Mouse (Mus musculus): ENCODE measurements around the gene Usp9x. TPM values are rescaled to one million over a fixed set of nuclear protein-coding genes. Genes with fewer than 3 reads are reported as not detected.

Usp9x gene
- 100 to 1,000 TPM; 139 to 223 TPM for total RNA-seq (2021)
- polyA plus RNA-seq (2012; rRNA removed) = 3.5 and 6.5 TPM in 2 replicates
- long read RNA-seq, partial matches to known transcripts = 2 of 3 reads
- long read RNA-seq, other reads (novel, unspliced or antisense) = 1 of 3 reads

DNA sequence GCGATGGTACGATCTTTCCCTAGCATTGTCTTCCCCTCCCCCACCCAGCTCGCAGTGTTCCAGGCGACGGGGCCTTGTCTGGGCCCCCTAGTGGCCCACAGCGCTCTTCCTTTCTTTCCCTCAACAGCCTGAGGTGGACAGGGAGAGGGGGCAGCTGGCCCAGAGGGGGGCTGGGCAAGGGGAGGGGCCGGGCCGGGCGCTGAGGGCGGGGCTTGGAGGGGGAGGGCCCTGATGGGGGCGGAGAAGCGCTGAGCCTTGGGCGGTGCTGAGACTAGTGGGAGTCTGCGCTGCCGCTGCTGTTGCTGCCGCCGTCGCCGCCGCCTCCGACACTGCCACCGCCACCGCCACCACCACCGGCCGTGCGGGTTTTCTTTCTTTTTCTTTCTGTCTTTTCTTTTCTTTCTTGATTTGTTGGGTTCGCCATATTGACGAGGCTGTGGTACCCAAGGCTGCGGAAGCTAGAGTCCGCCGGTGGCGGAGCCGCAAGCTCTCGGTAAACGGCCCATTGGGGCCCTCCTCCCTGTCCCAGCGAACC lies at the start of gene Usp9x:
Gene Usp9x (plus strand): TSS at position 258 of the 535 bp plus-strand sequence.
- peak; percentile 93 for DNase-seq

GRCm38 (mm10) chrX:13022547-13023310 lies 48.6 kb upstream of the Usp9x start:
- DNase-seq = no peak

DNA sequence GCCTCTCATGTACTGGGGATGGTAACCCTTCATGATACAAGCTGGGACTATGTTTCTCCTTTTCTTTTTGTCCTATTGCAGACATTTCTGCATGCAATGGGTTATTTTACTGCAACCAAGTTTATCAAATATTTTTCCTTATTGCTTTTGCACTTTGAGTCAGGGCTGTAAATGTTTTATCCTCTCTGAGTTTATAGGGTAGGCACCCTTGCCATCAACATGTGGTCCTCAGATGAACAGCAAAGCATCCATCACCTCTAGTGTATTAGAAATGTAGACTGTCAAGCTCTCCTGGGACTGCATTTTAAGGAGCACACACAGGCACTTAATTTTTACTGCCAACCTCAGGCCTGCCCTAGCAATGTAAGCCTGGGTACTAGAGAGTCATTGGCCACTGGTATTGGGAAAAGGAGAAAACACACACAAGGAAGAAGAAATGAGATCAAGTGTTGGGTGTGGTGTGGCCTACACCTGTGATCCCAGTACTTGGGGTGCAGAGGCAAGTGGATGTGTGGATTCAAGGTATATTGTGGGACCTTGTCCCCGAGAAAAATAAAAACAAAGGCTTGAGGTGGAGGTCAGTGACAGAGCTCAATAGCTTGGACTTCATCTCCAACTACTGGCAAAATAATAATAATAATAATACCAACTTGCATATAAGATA lies 46.6 kb upstream of the Usp9x start:
- DNase-seq = no peak

GRCm38 (mm10) chrX:13025286-13025685 lies 46.0 kb upstream of the Usp9x start:
- no peak for DNase-seq

DNA sequence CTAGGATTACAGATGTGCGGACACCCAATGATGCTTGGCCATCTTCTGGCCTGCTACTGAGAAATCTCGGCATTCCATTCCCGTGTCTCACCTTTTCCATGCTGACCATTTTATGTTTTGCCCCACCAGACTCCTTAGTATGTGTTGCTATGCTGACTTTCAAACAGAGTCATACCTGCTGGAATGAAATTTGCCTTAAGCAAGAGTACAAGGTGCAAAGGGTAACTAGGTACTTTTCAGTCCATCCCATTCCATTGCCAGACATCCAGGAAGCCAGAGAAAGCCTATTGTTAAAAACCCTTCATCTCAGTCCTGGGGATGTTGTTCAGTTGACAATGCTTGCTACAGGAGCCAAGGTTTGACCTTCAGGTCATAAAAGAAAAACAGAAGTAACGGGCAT lies 43.1 kb upstream of the Usp9x start:
- no peak for DNase-seq

GRCm38 (mm10) chrX:13029996-13030395 lies 41.3 kb upstream of the Usp9x start:
- no peak for DNase-seq

DNA sequence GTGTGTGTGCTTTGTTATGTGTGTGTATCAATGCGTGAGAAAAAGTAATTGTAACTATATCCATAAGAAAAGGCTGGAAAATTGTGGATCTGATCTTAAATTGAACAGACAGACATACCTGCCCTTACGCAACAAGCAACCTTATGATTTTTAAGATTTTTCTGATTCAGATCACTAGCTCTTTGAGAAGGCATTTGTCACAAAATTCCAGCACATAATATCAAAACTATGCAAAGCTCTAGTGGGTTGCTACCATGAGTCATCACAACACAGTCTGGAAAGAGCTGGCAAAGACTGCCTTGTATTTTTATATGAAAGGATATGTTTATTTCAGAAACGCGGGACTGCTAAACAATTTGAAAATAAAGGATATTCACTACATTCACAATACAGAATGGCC lies 34.2 kb upstream of the Usp9x start:
- DNase-seq = no peak

DNA sequence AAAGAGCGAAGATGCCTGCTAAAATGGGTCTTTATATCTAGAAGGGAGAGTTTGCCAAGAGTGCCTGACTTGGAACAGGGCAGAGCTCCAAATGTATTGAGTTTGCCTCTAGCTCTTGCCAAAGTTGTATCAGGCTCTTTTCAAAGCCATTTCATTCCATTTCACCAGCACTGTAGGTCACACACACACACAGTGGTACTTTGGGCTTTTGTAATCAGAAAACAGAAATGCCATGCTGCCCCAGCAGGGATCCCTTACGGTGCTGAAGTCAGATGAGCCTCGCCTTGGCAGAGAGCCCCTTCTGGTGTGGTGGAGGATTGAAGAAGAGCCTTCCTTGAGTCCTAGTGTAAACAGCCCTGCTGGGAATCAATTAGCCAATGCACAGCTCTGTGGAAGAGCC lies 32.1 kb upstream of the Usp9x start:
- DNase-seq = no peak

GRCm38 (mm10) chrX:13040391-13040790 lies 30.9 kb upstream of the Usp9x start:
- DNase-seq = no peak

DNA sequence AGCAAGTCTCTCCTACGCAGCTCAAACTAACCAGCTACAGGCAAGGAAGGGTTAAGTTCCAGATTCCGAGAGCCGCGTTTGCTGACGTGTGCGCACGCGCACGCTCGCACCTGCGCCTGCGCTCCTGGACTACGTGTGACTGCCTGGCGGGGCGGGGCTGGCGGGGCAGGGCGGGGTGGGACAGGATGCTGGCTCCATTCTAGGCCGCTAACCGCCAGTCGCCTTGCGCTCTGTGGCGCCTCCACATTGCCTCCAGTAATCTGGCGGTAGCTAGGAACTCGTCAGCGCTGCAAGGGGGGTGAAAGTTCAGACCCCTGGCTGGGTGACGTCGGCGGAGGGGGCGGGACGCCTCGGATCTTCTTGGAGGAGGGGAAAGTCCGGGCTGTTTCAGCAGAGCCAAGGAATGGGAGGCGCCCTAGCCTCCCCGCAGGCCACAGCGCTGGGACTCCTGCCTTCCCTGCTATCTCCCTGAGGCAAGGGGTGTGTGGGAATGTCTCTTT lies 29.6 kb upstream of the Usp9x start:
- peak; percentile 96 for DNase-seq

DNA sequence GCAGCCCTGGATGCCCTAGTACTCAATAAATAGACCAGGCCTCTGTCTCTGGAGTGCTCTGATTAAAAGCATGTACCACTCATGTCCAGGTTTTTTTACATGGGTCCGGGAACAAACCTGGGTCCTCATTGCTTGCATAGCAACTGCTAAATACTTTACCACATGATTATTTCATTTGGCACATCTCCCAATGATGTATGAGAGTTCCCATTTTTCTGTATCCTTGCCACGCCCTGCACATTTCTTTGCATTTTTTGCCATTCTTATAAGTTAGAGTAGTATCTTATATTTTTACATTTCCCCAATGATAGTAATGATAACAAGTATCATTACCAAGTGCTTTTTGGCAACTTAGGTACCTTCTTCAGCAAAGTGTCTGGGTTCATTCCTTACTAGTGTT lies 27.5 kb upstream of the Usp9x start:
- no peak for DNase-seq

- no peak for DNase-seq
Observed at GRCm38 (mm10) chrX:13044666-13045065, 26.6 kb upstream of the Usp9x start.

- DNase-seq = no peak
Observed at GRCm38 (mm10) chrX:13046893-13047435, 24.3 kb upstream of the Usp9x start.

- peak; percentile 30 for DNase-seq
Observed at GRCm38 (mm10) chrX:13047631-13048345, 23.5 kb upstream of the Usp9x start.

DNA sequence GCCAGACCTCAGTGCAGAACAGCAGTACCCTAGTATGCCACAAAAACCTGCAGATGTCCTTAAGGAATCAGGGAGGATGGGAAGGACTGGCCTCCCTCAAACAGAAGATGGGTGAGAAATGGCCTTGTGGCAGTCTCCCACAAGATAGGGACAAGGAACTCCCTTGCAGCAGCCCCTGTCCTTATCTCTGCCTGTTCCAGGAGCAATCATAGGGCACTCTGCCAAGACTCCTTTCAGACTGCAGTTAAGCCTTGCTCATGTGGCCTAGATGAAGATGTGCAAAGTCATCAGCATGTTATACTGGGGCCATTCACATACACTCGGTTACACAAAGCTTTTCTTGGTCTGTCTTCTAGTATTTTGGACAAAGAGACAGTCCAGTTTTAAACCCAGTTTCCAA lies 16.7 kb upstream of the Usp9x start:
- peak; percentile 51 for DNase-seq

DNA sequence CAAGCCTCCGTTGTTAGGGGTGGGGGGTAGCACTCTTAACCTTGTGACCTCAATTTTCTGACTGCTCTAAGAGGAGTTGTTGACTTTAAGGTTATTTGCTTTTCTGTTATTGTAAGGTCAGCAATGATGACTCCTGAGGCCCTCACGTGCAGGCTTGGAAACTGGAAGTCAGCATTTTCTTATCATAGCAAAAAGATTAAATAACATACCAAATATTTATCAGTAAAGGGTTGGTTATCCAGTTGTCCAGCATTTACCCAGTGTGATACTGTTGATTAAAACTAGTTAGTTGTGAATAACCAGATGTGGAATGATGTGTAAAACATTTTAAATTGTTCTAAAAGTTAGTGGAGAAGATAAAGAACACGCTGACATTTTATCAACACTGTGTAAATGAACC lies 9.3 kb upstream of the Usp9x start:
- no peak for DNase-seq

GRCm38 (mm10) chrX:13064273-13064925 lies 6.9 kb upstream of the Usp9x start:
- no peak for DNase-seq

DNA sequence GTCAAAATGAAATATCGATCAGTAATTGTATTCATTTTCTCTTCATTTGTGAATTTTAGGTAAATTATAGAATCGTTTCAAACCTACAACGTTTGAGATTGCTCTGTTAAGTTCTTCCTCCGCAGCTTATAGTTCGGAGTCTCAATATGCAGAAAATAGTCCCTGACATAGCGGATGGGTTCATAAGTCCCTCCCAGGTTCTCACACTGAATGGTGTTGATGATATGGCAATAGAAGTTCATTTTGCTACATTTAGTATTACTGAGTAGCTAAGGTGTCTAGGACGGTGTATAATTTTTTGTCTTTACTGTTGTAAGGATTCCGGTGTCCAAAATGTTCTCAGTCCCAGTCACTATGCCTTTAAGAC lies 1.1 kb upstream of the Usp9x start:
- no peak for DNase-seq

DNA sequence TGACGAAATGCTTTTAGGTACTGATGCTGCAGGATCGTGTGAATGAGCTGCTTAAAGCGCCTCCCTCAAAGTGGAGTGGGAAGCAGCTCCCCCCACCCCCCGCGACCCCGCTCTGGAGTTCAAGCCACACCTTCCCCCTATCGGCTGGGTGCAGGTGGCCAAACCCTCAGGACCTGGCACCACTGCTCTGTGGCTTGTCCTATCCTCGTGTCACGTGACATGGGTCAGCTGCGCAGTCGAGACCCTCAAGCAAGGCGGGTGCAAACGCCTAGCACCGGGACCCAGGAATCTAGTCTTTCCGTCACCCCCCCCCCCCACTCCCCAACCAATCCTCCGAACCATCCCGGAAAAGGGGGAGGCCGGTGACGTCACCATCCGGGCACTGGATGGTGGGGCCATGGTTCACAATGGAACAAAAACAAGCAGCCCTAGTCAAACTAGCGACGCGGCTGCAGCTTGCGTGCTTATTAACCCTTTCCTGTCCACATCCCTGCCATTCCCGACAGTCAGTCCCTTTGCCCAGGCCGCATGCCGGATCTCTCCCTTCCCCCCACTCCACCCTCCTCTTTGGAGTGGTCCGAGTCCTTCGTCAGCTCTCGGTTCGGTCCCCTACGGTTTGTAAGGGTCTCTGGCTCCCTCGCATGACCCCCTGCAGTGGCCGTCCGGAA lies 591 bp upstream of the Usp9x start:
- peak; percentile 93 for DNase-seq

DNA sequence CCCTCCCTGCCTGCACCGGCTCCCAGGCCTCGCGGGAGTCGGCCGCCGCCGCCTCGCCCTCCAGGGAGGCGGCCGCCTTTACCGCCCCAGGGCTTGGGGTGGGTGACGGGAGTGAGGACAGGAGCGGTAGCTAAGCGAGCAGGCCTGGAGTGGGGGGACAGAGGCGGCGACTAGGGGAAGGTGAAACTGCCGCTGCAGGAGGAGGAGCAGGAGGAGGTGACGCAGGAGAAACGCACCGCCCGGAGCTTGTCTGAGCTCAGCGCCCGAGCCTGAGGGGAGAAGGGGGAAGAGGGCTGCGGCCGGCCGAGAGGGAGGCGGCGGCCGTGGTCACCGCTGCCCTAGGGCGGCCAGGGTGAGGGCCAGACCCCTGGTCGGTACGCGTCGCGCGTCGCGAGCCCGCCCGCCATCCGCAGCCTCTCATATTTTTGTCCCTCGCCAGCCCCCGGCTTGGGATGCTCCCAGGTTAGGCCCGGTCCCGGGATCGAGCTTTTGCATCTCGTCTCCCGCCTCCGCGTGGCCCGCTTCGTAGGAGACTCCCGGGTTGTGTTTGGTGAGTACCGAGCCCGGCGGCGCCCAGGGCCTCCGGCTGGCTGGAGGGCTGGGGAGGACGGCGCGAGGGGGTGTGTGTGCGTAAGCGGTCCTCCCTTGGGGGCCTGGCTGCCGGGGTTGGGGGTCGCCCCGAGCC lies 620 bp downstream of the Usp9x start:
- DNase-seq = peak; percentile 86
